Mouse (Mus musculus) activated CD4-positive, CD25-positive, alpha-beta regulatory T cell, adult 9 weeks (primary cell): ENCODE measurements around the gene Ramp1. TPM values are rescaled to one million over a fixed set of nuclear protein-coding genes. Genes with fewer than 3 reads are reported as not detected.

ENCODE experiments used
- polyA plus RNA-seq: library from polyadenylated mRNA; unstranded; fragments of 100-300 nt; shearing (Covaris generic); gene quantifications from one replicate; pipeline ENCODE4 v1.2.1, GENCODE M21; 2017

Ramp1 gene
- polyA plus RNA-seq = 28.2 TPM

DNA sequence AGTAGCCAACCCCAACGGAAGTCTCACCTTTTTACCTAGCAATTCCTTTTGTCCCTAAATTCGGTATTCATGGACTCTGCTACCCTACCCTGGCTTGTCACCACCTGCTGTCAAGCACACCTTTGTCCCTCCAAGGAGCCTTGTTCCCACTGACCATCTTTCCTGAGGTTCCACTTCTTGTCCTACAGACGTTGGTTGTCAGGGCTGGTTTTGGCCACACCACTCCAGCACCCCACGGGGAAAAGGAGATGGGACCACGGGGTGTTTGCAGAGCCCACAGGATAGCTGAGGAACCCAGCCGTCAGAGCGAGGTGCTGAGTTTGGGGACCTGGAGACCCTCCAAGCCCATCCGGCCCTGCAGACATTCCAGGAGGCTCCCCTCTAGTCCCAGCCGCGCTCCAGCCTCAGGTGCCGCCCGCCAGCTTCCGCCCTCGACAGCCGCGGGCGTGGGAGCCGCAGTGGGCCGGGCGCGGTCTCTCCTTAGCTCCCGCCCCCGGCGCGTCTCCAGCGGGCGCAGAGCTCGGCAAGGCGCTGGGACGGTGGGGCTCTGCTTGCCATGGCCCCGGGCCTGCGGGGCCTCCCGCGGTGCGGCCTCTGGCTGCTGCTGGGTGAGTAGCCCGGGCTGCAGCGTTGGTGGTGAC lies at the start of gene Ramp1:
TSS of gene Ramp1 (plus strand) at position 290 of the 641 bp plus-strand sequence.

DNA sequence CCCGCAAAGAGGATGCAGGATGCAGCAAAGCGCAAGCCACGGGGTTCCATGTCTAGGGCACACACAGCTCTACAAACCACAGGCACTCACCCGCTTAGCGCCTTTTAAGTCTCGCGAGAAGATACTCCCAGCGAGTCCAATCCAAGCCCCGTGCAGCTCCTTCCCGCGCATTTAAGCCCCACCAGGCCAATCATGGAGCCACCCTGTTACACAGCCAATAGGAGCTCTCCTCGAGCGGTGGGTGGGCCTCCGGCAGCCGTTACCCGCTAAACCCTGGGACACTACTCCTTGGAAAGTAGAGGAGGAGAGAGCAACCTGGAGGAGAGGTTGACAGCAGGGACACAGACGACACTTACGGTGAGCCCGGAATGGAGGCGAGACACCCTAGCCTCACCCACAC lies 34.8 kb upstream of the Ramp1 start, which contains the start of gene Rbm44:
TSS of gene Rbm44 (plus strand) at position 277 of the 400 bp plus-strand sequence.

DNA sequence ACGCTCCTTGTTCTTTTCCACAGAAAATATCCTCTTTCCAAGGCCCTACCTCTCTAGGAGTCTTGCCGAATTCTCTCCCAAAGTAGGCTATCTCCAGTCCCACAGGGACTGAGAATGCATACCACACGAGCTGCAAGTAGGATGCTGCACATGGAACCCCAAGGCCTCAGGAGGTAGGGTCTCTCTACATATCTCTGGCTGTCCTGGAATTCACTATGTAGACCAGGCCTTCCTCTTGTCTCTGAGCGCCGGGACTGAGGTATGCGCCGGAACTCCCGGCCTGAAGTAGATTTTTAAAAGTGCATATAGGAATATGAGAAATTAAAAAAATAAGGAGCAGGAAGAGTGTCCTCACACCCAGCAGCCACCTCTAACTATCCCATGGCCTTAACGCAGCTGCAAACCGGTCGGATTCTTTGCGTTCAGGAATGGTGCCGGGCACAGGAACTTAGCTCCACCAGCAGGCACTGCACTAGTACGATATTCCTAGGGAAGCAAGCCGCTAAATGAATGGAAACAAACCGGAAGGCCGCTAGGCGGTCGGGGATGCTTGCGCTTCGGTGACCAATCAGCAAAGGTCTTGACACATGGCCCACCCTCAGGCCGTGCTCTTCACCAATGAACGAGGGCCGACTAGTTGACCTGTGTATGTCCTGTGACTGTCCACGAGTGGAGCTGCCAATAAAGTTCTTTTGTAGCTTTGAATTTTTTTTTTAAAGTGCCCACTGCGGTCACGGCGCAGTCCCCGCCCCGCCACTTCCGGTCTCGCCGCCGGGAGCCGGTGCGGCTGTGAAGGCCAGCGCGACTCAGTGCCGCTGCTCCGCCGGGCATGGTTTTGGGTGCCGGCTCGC lies 70.2 kb downstream of the Ramp1 start, which contains the start of gene Ube2f:
TSS of gene Ube2f (plus strand) at position 741 of the 851 bp plus-strand sequence.

Other genes with a start within 250 kb of the Ramp1 start
- gene Prlh, start 226.7 kb upstream of the Ramp1 start, polyA plus RNA-seq = not detected
- not detected for gene Rab17, start 210.2 kb upstream of the Ramp1 start, polyA plus RNA-seq
- 286 TPM for gene Lrrfip1, start 181.1 kb upstream of the Ramp1 start, polyA plus RNA-seq
- gene Rbm44, start 34.7 kb upstream of the Ramp1 start, polyA plus RNA-seq = 0.81 TPM
- 103 TPM for gene Ube2f, start 70.5 kb downstream of the Ramp1 start, polyA plus RNA-seq
- gene Scly, start 118.5 kb downstream of the Ramp1 start, polyA plus RNA-seq = 45.3 TPM
- gene Espnl, start 142.3 kb downstream of the Ramp1 start, polyA plus RNA-seq = not detected
- gene Klhl30, start 171.2 kb downstream of the Ramp1 start, polyA plus RNA-seq = not detected
- not detected for gene Erfe, start 186.6 kb downstream of the Ramp1 start, polyA plus RNA-seq
- gene Ilkap, start 219.0 kb downstream of the Ramp1 start, polyA plus RNA-seq = 45.2 TPM
- gene Hes6, start 234.2 kb downstream of the Ramp1 start, polyA plus RNA-seq = 30.4 TPM